In the genomic region with DNA sequence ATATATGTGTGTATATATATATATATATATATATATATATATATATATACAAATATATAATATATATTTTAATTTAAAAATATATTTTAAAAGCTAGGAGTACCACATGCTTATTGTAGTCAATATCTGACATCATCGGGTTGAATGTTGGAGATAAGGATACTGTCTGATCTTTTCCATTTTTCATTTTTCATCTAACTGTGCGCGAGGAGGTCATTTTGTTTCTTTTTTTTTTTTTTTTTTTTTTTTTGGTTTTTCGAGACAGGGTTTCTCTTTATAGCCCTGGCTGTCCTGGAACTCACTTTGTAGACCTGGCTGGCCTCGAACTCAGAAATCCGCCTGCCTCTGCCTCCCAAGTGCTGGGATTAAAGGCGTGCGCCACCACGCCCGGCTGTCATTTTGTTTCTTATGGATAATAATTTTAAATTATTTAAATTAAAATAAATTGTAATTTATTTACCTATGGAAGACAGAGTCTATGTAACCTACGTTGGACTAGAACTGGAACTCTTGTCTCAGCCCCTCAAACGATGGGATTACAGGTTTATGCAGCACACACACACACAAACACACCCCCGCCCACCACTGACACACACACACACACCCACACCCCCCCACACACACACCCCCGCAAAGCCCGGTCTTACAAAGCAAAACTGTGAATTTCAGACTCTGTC, we compare ENCODE assay signal across 1 mouse cellular context.
A peak's percentile ranks its signal among the peaks of the same experiment; 100 is the strongest.
TF ChIP-seq lines count a peak whose summit lies in the region.

No protein-coding gene starts in this region.

TF ChIP-seq in MEL, 35 proteins besides CTCF, POLR2A, EP300 and RAD21:
- TF ChIP-seq MAZ (IDR thresholded peaks at IDR 0.05; ENCODE audit: low read depth, low read length) (peak; percentile 97), SMC3 (IDR thresholded peaks at IDR 0.05; ENCODE audit: low read depth, low read length) (peak; percentile 66; the same call in 1 of the 2 replicates), GATA1 (IDR thresholded peaks at IDR 0.05; ENCODE audit: low read depth, low read length) (0 out of 2 replicates have a peak, but pooled peaks have one; percentile 3), ZNF384 (IDR thresholded peaks at IDR 0.05; ENCODE audit: low read depth, low read length) (peak; percentile 5; the same call in 1 of the 2 replicates)
